Mouse (Mus musculus) G1E-ER4 (cell line): ENCODE results near the gene Syt7. TPM values are rescaled to one million over a fixed set of nuclear protein-coding genes. Genes with fewer than 3 reads are reported as not detected.

Experiments
- GATA1 ChIP-seq: IDR thresholded peaks from one replicate; pipeline ENCODE4 v1.8.0; 2012; ENCODE audit warnings: low read length, inconsistent platforms
- polyA plus RNA-seq: library from polyadenylated mRNA; stranded (reverse); fragments of >175 nt; gene quantifications from 2 replicates; pipeline ENCODE4 v1.2.3, GENCODE M21; 2012

Gene Syt7
- polyA plus RNA-seq, 1 experiment, result not detected

DNA sequence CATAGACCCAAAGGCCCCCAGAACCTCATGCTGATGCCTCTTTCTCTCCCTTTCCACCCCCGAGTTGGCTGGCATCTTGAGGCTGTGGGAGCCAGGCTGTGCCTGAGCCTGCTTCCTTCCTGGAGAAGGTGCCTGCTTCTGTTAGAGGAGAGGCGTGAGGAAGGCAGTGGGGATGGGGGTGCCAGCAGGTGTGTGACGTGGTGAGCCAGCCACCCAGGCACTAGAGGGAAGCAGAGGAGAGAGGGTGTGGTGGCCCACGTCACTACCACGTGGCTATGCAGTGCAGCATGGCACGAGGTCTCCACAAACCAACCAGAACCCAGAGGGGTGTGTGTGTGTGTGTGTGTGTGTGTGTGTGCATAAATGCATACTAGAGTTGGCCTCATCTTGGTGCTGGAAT, 9.4 kb downstream of the Syt7 start:
- TF ChIP-seq GATA1, result no peak

DNA sequence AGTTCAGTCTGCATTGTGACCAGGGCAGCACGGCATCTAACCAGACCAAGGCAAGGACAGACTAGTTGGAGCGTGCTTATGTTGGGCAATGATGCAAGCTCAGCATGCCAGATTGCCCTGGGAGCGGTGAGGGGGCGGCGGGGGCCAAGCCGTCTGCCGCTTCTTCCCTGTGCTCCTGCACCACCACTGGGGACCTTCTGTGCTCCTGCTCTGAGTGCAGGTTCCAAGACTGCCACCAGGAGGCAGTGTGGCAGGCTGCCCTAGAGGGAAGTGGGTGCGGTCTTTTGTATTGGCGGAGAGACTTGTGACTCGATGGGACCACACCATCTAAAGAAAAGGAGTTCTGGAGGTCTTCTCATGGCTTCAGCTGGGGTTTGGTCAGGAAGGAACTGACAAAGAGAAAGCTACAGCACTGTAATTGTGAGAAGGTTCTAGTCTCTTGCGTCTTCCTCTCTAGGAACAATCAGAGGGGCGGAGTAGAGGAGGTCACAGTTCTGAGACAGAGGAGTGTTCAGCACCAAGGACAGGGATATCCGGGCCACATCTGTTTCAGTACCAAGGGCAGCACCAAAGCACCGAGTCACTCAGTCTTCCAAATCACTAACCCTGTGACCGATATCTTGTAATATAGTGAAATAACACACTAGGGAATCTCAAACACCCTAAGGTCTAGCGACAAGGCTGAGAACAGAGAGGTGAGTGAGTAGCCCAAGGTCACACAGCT, 14.0 kb downstream of the Syt7 start:
- TF ChIP-seq GATA1, result no peak

DNA sequence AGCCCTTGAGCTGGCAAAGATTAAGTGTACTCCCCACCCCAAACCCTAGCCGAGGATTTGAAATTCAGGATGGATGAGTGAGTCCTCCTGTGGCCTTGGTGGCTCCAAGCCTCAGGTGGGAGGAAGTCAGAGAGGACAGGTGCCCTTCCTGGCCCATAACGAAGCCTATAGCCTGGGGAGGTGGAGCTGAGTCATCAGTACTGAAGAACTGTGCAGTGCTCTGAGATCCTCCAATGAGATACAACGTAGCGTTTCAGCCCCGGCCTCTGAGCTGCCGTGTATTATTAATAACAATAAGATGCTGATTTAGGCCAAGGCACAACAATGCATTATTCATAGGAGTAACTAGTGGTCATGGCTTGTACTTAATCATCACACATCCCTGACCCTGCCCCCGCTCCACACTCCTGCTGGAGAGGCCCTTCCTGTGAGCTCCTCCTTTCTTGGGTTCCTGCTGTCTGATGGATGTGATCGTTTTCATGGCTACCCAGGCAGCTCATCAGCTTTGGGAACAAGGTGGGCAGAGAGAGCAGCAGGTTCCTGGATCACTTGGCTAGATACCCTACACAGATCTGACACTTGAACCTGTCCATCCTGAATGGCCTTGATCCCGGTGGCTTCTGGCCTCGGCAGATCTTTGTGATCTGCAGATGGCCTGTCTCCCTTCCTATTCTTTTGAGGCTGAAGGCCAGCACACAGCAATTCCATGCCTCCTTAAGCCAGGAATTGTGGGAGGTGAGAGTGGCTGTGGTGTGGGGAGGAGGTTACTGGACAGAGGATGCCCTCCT, 14.9 kb downstream of the Syt7 start:
- no peak for TF ChIP-seq GATA1

DNA sequence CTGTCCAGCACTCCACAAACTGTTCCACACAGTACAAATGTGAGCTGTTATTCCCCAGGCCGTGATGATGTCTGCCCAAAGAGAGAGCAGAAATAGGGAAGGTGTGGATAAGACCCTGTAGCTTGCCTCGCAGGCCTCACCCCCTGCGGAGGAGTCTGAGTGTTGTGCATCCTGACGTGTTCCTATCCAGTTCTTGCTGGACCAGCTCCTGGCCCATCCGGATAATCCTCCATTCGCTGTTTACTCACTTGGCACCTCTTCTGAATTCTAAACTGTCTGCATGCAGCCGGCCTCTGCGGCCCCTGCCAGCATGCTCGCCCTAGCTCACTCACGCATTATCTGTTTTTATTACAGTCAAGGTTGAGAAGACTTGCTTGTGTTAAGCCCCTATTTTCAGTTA, 15.5 kb downstream of the Syt7 start:
- no peak for TF ChIP-seq GATA1

DNA sequence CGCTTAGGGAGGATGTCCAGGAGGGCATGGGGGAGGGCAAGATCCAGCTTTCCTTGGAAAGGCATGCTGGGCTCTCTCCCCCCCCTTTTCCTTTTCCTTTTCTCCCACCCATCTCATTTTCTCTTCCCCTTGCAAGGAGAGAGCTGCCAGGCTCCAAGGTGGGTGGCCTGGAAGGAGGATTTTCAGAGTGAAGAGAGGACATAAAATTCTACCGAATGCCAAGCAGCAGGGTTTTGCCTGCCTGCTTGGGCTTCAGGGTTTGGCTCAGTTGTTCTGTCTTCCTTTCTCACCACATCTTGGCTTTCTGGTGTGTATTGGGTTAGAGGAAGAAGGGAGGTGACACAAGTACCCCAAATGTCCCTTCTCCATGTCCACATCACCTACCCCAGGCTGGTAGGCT, 16.0 kb downstream of the Syt7 start:
- TF ChIP-seq GATA1, result no peak

DNA sequence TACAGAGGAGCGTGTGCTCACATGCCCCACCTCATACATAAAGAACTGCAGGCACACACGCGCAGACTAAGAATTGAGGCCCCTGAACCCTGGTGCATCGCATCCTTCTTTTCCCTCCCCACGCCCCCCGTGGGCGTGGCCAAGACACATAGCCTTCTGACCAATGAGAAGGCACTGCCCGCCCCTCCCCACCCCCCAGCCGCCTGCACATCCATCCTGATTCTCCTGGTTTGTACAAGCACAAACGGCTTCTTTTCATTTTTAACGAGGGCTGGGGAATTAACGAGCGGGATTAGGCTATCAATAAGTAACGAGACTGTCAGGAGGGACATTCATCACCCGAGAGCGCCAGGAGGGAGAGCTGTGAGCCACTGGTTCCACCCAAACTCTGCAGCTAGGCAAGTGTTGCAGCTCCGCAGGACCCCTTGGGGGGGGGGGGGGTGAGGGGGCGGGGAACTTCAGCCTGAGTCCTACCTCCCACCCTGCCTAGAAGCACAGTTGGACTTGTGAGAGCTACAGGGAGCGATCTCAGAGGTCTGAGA, 24.9 kb downstream of the Syt7 start:
- TF ChIP-seq GATA1, result no peak

DNA sequence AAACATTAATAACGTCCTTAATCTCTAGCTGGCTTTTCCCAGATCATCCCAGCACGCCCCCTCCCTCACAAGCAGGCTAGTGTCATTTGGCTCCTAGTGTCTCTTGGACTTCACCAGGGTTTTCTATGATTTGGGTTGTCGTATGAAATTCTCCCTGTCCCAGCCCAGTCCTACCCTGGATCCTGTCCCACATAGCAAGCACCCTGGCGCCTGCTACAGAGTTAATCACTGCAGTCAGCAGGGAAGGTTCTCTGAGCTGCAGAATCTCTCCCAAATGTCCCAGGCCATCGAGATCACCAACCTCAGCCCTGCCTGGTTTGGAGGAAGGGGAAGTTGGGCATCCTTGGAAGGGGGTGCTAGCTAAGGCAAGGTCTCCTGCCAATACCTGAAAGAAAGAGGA, 26.6 kb downstream of the Syt7 start:
- no peak for TF ChIP-seq GATA1

DNA sequence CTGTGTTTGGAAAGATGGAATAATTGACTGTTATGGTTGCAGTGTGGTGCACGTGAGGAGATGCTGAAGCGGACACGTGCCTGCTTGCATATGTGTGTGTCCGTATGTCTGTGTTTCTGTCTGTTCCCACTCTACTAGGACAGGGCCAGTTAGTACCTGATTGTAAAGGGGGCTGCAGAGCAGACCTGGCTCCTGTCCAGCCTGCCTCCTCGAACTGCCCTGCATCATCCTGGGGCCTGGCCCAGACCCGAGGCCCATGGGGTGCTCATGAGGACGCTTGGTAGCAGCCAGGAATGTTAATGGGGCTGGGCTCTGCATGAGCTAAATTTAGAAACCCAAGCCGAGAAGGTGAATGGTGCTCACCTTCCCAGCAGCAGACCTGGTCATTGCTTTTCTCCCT, 28.0 kb downstream of the Syt7 start:
- no peak for TF ChIP-seq GATA1

DNA sequence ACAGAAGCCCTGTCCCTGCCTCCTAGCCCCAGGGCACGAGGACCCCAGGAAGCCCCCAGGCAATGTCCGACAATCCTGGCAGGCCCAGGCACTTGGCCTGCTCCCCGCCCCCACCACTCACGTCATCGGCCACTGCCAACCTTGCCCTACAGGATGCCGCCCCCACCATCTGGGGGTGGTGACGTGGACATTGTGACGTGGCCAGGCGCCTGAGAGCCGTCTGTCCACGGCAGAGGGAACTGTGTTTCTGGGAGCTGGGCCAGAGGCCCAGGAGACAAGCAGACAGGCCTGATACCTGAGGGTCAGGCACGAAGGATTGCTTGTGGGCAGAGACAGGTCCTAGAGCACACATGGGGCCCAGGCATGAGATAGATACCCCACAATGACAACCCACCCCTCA, 28.5 kb downstream of the Syt7 start:
- no peak for TF ChIP-seq GATA1

DNA sequence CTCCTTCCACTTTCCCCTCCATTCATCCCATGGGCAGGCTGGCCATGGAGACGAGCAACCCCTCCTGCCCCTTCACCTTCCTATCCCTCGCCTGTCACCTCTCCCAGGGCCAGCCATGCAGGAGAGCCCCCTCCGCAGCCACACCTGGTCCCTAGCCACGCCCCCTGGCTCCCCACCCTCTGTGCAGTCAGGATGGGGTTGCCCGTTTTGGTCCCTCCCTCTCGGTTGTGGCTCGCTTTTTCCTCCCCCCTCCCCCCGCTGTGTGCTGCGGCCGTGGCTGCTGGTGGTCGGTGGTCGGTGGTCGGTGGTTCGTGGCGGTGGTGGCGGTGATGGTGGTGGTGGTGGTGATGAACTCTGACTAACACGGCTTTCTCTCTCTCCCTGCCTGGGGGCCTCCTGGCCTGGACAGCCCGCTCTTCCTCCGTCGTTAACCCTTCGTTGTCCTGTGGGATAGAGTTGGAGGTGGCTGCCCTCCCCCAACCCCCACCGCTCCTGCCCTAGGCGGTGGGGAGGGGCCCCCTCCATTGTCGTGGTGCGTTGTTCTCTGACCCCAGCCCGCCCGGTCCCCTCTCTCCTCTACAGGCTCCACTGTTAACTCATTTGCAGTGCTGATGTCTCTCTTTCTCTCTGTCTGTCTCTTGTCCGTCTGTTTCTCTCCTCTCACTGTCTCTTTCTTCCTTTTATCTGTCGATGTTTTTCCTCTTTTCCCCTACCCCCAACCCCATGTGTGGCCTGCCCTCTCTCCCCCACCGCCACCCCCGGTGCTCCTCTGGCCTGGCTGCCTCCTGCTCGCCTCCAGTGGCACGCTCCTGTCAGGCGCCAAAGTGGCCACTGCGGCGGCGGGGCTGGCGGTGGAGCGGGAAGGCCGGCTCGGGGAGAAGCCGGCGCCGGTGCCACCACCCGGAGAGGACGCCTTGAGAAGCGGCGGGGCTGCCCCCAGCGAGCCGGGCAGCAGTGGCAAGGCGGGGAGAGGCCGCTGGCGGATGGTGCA, 33.4 kb downstream of the Syt7 start:
- no peak for TF ChIP-seq GATA1

DNA sequence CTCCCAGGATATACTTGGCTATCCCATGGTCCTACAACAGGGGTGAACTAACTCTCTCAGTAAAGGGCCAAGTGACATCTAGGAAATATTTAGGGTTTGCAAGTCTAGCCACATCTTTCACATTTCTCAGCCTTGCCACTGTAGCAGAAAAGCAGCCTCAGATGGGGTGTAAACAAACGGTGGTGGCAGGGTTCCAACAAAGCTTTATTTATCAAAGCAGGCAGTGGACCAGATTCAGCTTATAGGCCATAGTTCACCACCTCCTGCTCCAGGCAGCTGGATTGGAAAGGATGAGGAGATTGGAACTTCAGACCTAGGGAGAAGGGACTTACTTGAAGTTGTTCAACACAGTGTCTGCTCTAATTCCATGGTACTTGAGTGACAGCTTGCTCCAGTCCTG, 35.9 kb downstream of the Syt7 start:
- TF ChIP-seq GATA1, result no peak

DNA sequence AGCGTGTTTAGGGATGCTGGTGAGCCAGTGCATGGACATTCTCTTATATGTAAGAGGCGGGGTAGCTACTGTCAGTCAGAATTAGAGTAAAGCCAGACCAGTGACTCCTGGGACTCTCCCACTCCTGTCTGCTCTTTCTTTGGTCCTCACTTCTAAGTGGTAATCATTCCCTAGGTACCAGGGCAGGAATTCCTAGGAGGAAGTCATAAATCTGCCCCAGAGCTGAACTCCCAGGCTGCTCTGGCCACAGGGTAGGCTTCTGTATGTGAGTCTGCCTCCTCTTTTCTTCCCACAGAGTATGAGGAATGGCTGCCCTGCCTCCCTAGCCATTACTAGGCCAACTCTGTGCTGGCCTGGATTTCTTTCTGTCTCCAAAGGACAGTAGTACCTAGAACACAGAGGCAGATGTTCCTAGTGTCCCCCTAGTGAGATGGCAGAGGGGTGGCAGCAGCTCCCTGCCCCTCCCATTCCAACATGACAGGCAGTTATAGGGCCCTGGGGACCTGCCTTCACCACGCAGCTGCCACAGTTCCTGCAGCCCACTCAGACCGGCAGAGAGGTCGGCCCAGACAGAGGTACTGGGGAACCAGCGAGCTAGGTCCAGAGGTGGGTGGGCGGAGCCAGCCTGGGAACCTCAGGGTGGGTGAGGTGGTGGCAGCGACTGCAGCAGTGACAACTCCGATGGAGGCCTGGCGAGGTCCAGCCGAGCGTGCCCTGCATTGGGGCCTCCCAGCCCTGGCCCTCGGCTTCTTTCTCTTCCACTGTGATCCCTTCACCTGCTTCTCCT, 36.8 kb downstream of the Syt7 start:
- TF ChIP-seq GATA1, result no peak

DNA sequence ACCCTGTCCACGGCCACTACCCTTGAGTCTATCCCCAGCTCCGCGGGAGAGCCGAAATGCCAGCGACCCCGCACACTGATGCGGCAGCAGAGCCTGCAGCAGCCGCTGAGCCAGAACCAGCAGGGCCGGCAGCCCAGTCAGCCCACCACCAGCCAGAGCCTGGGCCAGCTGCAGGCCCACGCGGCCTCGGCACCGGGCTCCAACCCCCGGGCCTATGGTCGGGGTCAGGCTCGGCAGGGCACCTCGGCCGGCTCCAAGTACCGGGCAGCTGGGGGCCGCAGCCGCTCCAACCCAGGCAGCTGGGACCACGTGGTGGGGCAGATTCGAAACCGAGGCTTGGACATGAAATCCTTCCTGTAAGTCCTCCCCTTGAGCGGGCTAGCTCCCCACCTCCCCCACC, 37.4 kb downstream of the Syt7 start:
- TF ChIP-seq GATA1, result no peak

DNA sequence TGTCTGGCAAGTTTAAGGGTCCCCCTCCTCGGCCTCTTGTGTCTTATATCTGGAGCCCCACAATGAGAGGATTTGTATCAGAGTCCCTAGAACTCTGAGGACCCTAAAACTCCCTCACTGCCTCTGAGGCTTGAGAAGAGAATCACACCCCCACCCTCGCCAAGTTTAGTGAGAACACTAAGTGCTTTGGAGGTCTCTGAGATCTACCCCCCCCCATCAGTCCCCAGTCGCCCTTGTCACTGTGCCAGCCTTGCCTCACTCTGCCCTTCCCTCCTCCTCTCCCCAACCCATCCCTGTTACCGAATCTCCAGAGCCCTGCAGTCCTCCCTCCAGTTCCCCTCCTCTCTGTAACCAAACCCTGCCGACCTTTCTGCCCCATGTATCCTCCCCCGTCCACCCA, 37.9 kb downstream of the Syt7 start:
- no peak for TF ChIP-seq GATA1

DNA sequence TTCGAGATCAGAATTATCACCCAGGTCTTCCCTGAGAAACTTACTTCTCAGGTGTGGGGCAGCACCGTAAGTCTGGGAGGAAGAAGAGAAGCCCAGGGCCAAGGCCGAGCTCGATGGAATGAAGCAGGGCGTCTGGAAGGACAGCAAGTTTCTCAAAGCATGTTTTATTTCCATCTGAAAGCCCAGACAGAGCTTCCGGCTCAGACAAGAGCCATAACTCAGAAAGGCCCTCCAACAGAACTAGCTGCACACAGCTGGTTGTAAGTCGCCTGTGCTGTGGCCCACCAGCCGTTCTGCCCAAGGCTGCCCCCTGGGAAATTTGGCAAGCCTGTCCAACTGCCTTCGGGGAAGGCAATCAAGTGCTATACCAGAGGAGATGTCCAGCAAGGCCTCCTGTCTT, 38.5 kb downstream of the Syt7 start:
- TF ChIP-seq GATA1, result no peak

DNA sequence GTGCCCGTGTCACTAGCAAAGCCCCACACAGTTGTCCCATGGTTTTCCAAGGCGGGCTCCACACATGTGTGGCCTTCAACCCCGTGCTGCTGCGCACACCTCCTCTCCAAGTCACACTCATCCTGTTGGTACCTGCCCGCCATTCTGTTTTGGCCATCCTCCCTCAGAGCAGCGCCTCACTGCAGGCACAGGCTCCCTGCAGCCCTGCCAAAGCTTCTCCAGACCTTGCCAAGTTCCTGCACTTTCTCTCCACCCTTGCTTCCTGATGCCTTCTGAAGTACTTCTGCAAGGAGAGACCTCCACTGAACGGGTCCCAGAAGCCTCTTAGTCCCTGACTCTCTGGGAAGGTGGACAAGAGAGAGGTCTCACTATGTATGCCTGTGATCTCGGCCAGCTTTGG, 40.5 kb downstream of the Syt7 start:
- no peak for TF ChIP-seq GATA1
